Mouse (Mus musculus) thymus, adult 2 months (tissue): ENCODE measurements around the gene Nxph4.

Experiments
- CTCF ChIP-seq: fragments of 200-500 bp; IDR thresholded peaks from 2 replicates; pipeline ENCODE4 v1.5.1; 2012; ENCODE audit warnings: mild to moderate bottlenecking, control low read depth, low read length, moderate library complexity, borderline replicate concordance; ENCODE audit not compliant: control insufficient read depth, poor library complexity, insufficient read depth; ENCODE audit errors: extremely low read depth
- POLR2A ChIP-seq: fragments of 200-500 bp; IDR thresholded peaks from 2 replicates; pipeline ENCODE4 v1.6.1; 2012; ENCODE audit warnings: mild to moderate bottlenecking, low read length, control low read depth, moderate library complexity; ENCODE audit not compliant: control insufficient read depth, poor library complexity, insufficient read depth; ENCODE audit errors: extremely low read depth

GRCm38 (mm10) chr10:127563840-127564239, 29.5 kb upstream of the Nxph4 start:
- TF ChIP-seq POLR2A (no peak), CTCF (no peak)
